Mouse (Mus musculus) layer of hippocampus, postnatal 14 days (tissue): ENCODE data around the gene Tmsb10. TPM values are rescaled to one million over a fixed set of nuclear protein-coding genes. Genes with fewer than 3 reads are reported as not detected.

Source experiments
- DNase-seq, 2 experiments: peaks; one replicate each; pipeline ENCODE4 v3.0.0; 2021 to 2022; ENCODE audit warnings: low spot score in 2 of 2, mixed read lengths in 1 of 2
- long read RNA-seq, 2 experiments: library from polyadenylated mRNA; stranded (forward); transcript quantifications; one replicate each; pipeline ENCODE4 v2.0.0; 2021
- total RNA-seq, 2 experiments: library from RNA; stranded (reverse); gene quantifications; 2 replicates each; pipeline ENCODE4 v1.2.3; 2021

The Tmsb10 gene
- 100 to 1,000 TPM; 787 to 793 TPM for total RNA-seq
- long read RNA-seq, experiment 1, transcript Tmsb10-203 (3 exons, 570 nt): major isoform, 490 of 727 reads
- long read RNA-seq, experiment 1, transcript Tmsb10-202 (2 exons, 690 nt): minor isoform, 231 of 727 reads
- long read RNA-seq, experiment 1, partial matches to known transcripts: 1 of 727 reads
- long read RNA-seq, experiment 1, other reads (novel, unspliced or antisense): 2 of 727 reads
- long read RNA-seq, experiment 2, transcript Tmsb10-202 (2 exons, 690 nt): minor isoform, 675 of 1,885 reads
- long read RNA-seq, experiment 2, transcript Tmsb10-203 (3 exons, 570 nt): major isoform, 1,190 of 1,885 reads
- long read RNA-seq, experiment 2, partial matches to known transcripts: 0 of 1,885 reads
- long read RNA-seq, experiment 2, other reads (novel, unspliced or antisense): 17 of 1,885 reads

- DNase-seq: no peak
These were observed at the start of gene Tmsb10 for GRCm38 (mm10) chr6:72958662-72959071. Gene Tmsb10 (minus strand): TSS chr6:72958748.

DNA sequence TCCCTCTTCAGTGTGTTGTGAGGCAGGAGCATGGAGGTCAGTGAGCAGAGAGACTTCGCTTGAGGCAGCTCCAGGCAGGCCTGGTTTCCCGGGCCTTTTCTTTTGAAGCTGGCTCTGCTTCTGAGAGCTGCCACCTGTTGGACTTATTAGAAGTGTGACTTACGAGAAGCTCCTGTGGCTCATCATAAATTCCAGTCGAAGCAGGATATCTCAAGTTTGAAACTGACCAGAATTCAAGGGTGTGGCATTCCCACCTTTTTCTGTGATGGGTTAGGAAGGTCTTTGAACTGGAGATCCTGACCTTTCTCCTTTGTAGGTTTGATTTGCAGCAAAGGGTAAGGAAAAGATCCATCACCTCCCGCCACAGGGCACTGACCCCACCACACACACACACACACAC lies 45.1 kb upstream of the Tmsb10 start:
- no peak for DNase-seq

DNA sequence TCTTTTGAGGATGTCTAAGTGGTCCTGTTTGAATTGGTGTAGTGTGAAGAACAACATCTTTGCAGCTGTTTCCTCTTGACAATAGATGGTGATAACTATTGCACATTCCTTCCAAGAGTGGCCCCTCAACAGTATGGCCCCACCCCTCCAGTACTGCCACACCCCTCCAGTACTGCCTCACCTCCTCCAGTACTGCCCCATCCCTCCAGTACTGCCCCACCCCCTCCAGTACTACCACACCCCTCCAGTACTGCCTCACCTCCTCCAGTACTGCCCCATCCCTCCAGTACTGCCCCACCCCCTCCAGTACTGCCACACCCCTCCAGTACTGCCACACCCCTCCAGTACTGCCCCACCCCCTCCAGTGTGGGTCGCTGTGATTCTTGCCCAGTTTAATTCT lies 43.8 kb upstream of the Tmsb10 start:
- DNase-seq: no peak

DNA sequence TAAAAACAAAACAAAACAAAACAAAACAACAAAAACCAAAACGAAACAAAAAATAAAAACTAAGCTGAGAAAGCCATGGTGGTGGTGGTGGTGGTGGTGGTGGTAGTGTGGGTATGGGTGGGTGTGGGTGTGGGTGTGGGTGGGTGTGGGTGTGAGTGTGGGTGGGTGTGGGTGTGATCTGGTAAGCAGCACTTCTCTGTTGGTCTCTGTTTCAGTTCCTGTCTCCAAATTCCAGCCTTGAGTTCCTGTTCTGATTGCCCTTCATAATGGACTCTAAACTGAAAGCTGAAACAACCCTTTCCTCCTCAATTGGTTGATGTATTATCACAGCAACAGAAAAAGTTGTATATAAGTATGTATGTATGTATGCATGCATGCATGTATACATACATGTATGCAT lies 40.3 kb upstream of the Tmsb10 start:
- no peak for DNase-seq

DNA sequence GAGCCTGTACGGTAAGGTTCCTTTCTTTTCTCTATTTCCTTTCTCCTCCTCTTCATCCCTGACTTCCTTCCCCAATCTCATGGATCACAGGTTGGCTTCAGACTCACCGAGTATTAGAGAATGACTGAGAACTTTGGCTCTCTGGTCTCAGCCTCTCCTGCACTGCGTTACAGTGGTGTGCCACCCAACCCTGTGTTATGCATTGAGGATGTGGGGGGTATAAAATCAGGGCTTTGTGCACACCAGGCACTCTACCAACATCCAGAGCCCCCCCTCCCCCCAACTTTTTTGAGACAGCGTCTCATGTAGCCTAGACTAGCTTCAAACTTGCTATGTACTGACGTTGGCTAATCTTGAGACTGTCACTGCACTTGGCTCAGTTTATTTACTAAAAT lies 35.1 kb upstream of the Tmsb10 start:
- DNase-seq: no peak

GRCm38 (mm10) chr6:72993054-72993687 lies 34.6 kb upstream of the Tmsb10 start:
- no peak for DNase-seq

GRCm38 (mm10) chr6:72990206-72990605 lies 31.7 kb upstream of the Tmsb10 start:
- DNase-seq: no peak

GRCm38 (mm10) chr6:72989028-72989736 lies 30.6 kb upstream of the Tmsb10 start:
- DNase-seq: no peak

DNA sequence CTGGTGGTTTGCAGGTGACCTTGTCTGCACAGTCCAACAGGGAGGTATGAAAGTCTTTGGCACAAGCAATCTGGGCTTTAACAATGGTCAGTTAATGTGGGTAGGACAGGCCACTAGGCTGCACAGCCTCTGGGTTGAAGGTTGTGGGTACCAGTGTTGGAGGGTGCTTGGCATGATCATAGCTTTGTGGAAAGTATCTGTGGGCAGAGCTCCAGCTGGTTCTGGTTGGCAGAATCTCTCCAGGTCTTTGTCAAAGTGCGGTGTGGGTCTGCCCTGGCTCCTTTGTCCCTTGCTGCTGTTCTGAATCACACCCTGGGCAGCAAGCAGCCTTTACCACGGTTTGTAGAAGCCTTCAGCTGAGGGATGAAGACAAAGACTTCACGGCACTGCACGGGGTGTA lies 24.0 kb upstream of the Tmsb10 start:
- no peak for DNase-seq

GRCm38 (mm10) chr6:72981851-72982250 lies 23.3 kb upstream of the Tmsb10 start:
- no peak for DNase-seq

DNA sequence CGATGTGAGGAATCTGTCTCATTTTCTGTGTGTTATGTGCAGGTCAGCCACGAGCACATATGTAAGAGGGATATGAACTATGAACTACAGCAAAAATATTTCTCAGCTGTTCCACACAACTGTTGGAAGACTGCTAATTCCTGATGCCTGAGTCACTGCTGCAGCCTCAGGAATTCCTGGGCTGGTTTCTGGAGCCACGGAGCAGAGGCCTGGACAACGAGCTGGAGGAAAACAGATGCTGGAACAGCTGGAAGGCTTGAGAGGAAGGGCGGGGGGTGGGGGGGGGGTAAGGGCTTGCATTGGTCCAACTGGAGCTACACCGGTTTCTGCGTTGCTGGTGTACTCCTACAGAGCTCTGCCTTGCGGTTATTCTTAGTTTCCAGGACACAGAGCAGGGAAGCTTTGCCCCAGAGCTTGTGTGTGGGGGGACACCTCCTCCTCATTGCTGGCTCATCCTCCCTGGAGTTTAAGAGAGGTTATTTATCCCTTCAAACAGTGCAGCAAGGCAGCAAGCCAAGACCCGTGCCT lies 22.6 kb upstream of the Tmsb10 start:
- no peak for DNase-seq

DNA sequence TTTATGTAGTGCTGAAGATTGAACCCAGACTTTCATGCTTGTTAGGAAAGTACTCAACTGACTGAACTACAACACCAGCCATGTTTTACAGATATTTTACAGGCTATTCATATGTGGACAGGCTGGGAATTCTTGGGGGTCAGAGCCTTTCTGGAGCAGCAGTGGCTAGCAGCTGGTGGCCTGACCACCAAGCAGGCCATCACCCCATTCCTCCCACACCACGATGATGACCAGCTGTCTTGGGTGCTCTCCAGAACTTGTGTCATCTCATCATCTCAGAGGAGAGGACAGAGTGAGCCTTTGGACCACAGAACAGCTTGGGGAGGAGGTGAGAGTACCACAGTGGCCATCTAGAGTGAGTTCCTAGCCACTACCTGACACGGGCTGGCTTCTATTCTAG lies 18.3 kb upstream of the Tmsb10 start:
- no peak for DNase-seq

GRCm38 (mm10) chr6:72971074-72971473 lies 12.5 kb upstream of the Tmsb10 start:
- no peak for DNase-seq

GRCm38 (mm10) chr6:72969787-72970186 lies 11.2 kb upstream of the Tmsb10 start:
- no peak for DNase-seq

- no peak for DNase-seq
These were observed 6.7 kb upstream of the Tmsb10 start for GRCm38 (mm10) chr6:72965199-72965598.

DNA sequence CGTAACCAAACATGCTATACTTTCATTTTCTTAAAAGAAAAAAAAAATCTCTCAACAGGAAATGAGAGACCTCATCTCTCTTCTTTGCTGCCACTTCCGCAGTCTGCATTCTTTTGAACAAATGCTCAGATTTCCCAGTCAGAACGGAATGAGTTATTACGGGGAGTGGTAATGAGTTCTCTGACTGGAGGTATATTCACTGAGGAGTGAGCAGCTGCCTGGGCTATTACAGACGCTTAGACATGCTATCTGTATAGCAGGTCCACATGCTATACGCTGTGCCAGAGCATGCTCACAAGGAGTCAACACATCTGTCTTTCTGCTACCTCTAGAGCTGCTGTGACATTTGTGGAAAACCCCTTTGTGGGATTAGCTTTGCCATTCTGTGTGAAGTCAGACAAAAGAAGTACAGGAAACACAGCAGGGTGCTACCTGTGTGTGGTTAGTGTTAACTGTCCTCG lies 3.8 kb upstream of the Tmsb10 start:
- no peak for DNase-seq

GRCm38 (mm10) chr6:72961603-72962002 lies 3.1 kb upstream of the Tmsb10 start:
- DNase-seq: no peak

DNA sequence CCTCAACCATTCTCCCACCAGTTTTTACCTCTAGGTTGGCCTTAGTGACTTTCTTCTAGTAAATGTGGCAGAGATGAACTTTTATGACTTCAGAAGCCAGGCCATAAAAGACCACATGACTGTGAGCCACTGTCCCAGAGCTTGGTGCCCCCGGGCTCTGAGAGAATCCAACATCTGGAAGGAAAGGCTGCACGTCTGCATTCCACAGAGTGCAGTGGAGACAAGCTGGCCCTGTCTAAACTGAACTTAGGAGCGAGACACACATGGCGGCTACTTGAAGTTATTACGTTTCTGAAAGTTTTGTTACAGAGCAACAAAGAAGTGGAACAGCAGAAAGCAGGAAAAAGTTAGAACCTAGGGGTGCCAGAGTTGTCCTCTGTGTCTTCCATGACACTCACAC lies 2.1 kb upstream of the Tmsb10 start:
- DNase-seq: no peak

GRCm38 (mm10) chr6:72959175-72959574 lies 627 bp upstream of the Tmsb10 start:
- no peak for DNase-seq

GRCm38 (mm10) chr6:72957676-72958641 lies 589 bp downstream of the Tmsb10 start:
- peak; percentile 80 to 83 for DNase-seq

GRCm38 (mm10) chr6:72957093-72957435 lies 1.5 kb downstream of the Tmsb10 start:
- no peak for DNase-seq
